Mouse (Mus musculus) ES-Bruce4 (cell line): ENCODE measurements at regions not wholly inside any gene's neighbourhood (a gene's known extent, or its start where the extent isn't known, plus 50 kb on each side); places are given as distances from the start of the nearest gene placed in this dataset.

Experiments
- CTCF ChIP-seq: IDR thresholded peaks from one replicate; pipeline ENCODE4 v1.8.1; 2011; ENCODE audit warnings: low read depth, low read length
- EP300 ChIP-seq: IDR thresholded peaks from 2 replicates; pipeline ENCODE4 v1.6.1; 2011; ENCODE audit warnings: low read depth, low read length; ENCODE audit not compliant: insufficient read depth
- POLR2A ChIP-seq: IDR thresholded peaks from one replicate; pipeline ENCODE4 v1.8.1; 2011; ENCODE audit warnings: low read length; ENCODE audit not compliant: insufficient read depth

- TF ChIP-seq CTCF, result no peak
- TF ChIP-seq EP300, result no peak
- TF ChIP-seq POLR2A, result no peak
Measured at GRCm38 (mm10) chr16:9270671-9271070, 440.8 kb downstream of the 1810013L24Rik start.
